Comparison of ENCODE assay signal across 8 mouse cellular contexts in the genomic region with DNA sequence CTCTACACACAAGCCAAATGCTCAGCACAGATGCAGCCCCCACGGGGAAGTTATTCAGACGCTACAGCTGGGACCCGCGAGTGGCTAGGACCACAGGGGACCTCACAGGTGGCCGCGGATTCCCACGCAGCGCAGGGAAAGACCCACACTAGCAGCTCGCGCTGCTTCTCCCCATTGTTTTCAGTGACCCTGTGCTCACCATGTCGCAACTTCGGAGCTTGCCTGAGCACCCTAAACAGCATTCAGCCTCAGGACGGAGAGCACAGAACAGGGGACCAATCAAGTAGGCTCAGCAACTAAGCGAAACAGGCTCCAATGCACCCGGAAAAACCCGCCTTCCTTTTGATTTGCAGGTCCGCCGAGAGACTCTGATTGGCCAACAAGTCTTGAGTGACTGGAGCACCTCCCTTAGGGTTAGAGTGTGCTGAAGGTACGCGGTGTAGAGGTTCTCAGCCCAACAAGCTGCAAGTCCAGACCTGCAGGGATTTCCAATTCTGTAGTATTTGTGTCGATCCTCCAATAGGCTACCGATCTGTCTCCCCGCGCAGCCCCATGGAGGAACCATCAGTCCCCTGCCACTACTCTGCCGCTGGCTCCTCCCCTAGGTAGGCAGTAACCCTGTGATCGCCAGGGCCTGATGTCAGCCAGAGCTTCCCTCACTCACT. TPM values are rescaled to one million over a fixed set of nuclear protein-coding genes. Genes with fewer than 3 reads are reported as not detected.
DNase-seq lines count a peak whose midpoint lies in the region; ATAC-seq lines count a peak whose summit lies in the region.
"Not testable (repeated sequence)": the region's sequence is repeated elsewhere in the genome, so short reads cannot be mapped to it uniquely, and the experiment has no call there.

A gene (minus strand): TSS at position 505 of the 665 bp plus-strand sequence.

- under 1% methylated on average over 24 of the region's 26 CpGs for WGBS in hindbrain, embryonic 11.5 days

- peak; percentile 87 for DNase-seq in MN1 (ENCODE audit: low spot score)
- DNase-seq in cerebellum, adult 9-10 months: peak; percentile 86
- peak; percentile 76 to 82 for DNase-seq in frontal cortex, adult 2 months (ENCODE audit: extremely low spot score in 1 of 2, low spot score in 1 of 2)
- DNase-seq in hindbrain, embryonic 11.5 days (ENCODE audit: low spot score): peak; percentile 81
- peak; percentile 65 to 72 for DNase-seq in layer of hippocampus, postnatal 10 days (ENCODE audit: low spot score in 2 of 2)
- peak; percentile 84 for DNase-seq in lung, postnatal 10 days
- DNase-seq in ovary, postnatal 36 days (ENCODE audit: low spot score): peak; percentile 67
- peak; percentile 84 for DNase-seq in thymus, postnatal 25 days

- H3K9me3 ChIP-seq in hindbrain, embryonic 11.5 days (ENCODE audit: control insufficient read depth, low read length): not testable (repeated sequence)

- peak within 1 kb of the TSS; percentile 45 for H3K4me3 ChIP-seq in hindbrain, embryonic 11.5 days (ENCODE audit: low read depth, low read length)

- H3K36me3 ChIP-seq in hindbrain, embryonic 11.5 days (ENCODE audit: control insufficient read depth, insufficient read depth, low read length): not testable (repeated sequence)

- not testable (repeated sequence) for H3K27ac ChIP-seq in hindbrain, embryonic 11.5 days (ENCODE audit: low read depth, low read length)

- not testable (repeated sequence) for H3K4me1 ChIP-seq in hindbrain, embryonic 11.5 days (replicated peaks; ENCODE audit: control insufficient read depth, insufficient read depth, low read length)

- not testable (repeated sequence) for H3K27me3 ChIP-seq in hindbrain, embryonic 11.5 days (ENCODE audit: control insufficient read depth, insufficient read depth, low read length)

- H3K4me2 ChIP-seq in hindbrain, embryonic 11.5 days (replicated peaks; ENCODE audit: low read depth, low read length): peak within 1 kb of the TSS; percentile 57

- peak within 1 kb of the TSS; percentile 46 for H3K9ac ChIP-seq in hindbrain, embryonic 11.5 days (ENCODE audit: low read depth, low read length)

- ATAC-seq in hindbrain, embryonic 11.5 days (ENCODE audit: low FRiP score): peak; percentile 100

RNA-seq across cellular contexts. Expression of the gene that starts here (rescaled TPM):
- 1.2 and 1.3 TPM in 2 replicates for polyA plus RNA-seq in frontal cortex, adult 2 months (2012; rRNA removed)
- polyA plus RNA-seq in hindbrain, embryonic 11.5 days (2014; fragmentation: Nextera tagmentation; extraction: Ambion mirVana): 1.6 and 1.7 TPM in 2 replicates
- total RNA-seq in layer of hippocampus, postnatal 10 days (2021): 1 to 10 TPM; 2.4 TPM
